Mouse (Mus musculus): ENCODE measurements at regions not wholly inside any gene's neighbourhood (a gene's known extent, or its start where the extent isn't known, plus 50 kb on each side); places are given as distances from the start of the nearest gene placed in this dataset.

DNA sequence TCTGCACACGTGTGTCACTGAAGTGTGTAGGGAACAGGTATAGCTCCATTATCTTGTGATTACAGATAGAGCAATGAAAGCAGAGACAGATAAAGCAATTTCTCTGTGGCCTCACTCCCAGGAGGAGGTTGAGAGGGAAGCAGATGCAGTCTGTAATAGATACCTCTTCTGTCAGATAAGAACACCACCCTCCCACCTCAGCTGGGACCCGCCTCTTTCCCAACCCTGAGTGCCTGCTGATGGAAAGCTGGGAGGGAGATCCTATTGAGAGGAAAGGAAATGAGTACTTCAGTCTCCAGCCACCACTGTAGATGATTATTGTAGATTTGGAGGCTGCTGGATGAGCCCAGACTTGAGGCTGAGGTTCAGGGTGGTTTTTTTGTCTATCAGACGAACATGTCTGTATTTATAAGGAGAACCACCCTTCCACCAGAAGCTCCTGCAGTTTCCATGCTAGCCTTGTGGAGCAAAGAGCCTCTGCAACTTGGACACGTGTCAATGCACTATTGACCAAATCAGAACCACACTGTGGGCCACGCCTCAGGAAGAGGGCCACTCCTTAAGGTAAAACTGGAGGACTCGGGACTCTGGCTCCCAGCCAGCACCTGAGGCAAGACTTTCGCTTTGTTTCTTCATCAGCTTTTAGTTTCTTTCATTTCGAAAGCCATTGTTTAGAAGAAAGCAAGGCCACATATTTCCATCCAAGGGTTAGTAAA, 55.3 kb upstream of the Plekha5 start:
- no peak for DNase-seq (ENCODE audit: low read depth, low spot score)

DNA sequence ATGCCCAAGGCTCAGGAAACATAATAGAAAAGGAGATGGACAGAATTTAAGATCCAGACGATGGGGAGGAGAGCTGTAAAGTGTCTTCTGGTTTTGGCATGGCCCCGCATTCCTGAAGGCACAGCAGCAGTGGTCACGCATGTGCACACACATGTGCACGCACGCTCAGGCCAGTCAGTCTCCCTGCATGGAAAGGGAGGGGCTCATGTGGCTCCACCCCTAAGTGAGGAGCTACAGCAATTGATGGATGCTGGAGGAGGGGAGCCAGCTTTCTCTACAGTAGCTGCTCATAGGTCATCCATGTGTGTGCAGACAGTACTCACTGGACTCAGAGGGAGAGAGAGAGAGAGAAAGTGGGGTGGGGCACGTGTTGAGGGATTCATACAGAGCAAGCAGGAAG, 56.6 kb upstream of the Plekha5 start:
- DNase-seq (ENCODE audit: low read depth, low spot score), result no peak

DNA sequence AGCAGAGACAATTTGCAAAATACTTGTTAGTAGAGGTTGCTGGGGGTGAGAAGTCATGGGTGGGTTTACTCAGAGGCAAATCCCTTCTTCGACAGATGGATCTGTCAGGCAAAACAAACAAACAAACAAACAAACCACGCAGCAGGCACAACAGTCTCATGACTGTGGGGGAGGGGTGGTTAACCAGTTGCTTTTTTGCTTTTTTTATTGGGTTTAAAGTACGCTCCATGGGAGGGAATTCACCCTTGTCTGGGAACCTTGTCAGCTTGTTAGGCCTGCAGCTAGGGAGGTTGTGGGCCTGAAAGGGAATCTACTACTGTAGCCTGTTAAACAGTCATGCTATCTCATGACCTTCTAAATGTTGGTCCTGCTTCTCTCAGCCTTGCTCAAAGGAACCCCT, 57.1 kb upstream of the Plekha5 start:
- no peak for DNase-seq (ENCODE audit: low read depth, low spot score)

DNA sequence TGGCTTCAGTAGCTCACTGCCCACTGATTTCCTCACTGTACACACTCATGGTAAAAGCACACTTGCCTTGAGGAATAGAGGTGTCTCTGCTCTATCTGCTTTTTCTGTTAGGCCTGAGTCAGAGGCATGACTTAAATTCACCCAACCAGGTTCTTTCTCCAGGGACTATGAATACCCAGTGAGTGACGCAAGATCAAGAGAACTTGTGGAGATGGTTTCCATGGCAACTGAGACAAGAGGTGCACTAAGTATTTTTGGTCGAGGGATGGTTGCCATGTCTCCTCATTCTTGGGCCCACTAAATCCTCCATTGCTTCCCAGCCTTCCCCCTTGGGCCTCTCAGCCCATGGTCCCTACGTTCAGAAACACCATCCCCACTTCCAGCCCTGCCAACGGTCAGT, 62.9 kb upstream of the Plekha5 start:
- DNase-seq (ENCODE audit: low read depth, low spot score), result no peak

DNA sequence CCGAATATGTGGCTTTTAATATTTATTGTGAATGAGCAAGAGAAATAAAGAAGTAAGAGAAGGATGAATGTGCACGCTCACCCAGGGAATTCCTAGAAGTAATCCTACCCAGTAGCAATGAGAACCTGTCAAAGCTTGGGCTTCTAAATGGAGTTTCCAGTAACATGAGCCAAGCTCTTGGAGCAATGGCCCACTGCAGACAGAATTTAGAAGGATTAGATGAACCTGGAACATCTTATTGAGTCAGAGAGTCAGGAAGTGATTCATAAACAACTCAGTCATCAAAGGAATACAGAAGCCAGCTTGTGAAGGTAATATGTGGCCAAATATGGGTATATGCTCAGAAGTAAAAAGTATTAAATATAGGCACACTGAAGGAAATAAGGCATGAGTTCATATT, 66.0 kb upstream of the Plekha5 start:
- DNase-seq (ENCODE audit: low read depth, low spot score), result no peak

DNA sequence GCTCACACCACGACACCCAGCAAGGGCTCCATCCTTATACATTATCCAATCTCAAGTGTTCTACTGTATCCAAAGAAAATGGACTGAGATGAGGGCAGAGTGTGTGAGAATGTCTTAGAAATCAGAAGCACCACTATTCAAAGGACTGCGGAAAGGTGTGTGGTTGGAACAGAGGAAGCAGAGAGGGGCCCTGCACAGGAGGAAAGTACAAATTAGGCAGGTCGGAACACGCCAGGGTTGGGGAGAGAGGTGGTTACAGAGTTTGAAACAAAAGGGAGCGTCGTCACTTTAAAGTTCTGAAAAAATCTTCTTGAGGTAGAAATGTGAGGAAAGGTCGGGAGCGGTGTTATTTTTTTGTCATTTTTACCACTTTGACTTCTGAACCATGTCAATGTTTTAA, 66.6 kb upstream of the Plekha5 start:
- no peak for DNase-seq (ENCODE audit: low read depth, low spot score)

DNA sequence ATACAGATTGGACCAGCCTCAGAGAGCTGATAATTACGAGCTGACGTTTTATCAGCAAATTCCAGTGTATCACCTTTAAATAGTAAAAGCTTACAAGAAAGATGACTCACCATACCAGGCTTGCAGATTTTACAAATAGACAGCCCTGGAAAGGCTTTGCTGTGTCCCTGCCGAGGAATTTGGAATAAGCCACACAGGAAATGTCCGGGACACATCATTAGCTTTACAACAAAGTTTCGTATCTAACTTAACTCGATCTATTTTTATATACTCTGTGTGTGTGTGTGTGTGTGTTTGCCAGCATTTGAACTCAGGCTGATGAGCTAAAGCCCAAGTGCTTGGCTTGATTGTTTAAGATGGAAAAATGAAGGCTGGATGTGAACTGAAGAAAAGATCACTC, 69.8 kb upstream of the Plekha5 start:
- no peak for DNase-seq (ENCODE audit: low read depth, low spot score)

DNA sequence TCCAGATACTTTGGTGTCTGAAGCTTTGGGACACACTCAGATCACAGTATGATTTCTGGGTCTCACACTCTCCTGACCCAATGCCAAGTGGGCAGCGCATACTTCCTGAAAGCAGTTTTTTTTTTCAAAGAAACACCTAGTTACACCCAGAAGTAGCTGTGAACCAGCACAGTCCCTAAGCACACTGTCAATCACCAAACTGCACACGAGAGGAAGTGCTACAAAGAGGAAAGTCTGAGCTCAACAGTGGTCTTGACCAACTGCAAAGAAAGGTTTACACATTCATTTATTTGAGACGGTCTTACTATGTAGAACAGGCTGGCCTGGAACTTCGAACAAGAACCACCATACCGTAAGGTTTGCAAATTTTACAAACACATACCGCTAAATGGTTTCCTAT, 70.2 kb upstream of the Plekha5 start:
- DNase-seq (ENCODE audit: low read depth, low spot score), result no peak

DNA sequence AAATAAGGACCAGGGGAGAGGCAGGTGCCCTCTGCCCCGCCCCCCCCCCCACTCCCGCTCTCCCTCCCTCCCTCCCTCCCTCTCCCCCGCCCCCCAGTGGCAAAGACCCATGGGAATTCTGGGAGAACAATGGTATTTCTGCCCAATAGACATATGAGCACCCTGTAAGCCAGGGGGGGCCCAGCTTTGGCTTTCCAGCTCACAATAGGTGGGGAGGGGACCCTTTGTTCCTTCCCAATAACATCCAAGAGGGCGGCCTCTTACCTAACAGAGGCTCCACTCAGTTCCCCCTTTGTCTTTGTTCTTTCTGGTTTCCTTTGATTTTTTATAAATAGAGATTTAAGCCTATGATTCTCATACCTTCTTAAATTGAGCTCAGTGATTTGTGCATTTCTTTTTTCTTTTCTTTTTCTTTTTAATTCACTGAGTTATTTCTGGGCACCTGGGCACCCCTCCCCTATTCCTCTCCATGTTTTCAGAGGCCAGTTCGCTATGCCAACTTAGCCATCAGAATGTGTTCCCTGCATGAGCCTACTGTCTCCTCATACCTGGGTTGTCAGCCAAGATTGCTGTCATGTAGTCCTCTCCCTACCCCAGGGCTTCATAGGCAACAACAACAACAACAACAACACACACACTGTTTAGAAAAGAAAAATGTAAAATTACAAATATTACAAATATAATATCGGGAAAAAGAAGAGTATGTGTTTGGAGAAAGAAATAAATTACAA, 72.3 kb upstream of the Plekha5 start:
- DNase-seq (ENCODE audit: low read depth, low spot score), result no peak

DNA sequence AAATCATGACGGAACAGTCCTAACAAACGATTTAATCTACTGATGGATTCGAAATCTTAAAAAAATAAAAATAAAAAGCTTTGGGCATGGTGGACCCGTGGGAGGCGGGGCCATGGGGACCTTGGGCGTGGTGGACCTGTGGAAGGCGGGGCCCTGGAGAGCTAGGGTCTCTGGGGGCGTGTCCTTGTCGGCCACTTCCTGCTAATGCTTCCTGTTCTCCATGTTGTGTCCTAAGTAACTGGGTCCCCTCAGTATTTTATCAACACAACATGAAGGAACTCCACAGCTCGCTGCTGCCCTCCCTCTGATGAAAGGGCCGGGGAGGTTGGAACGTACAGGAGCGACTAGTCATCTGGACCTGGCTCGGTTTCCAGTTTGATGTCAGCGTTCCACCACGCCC, 75.3 kb upstream of the Plekha5 start:
- no peak for DNase-seq (ENCODE audit: low read depth, low spot score)

DNA sequence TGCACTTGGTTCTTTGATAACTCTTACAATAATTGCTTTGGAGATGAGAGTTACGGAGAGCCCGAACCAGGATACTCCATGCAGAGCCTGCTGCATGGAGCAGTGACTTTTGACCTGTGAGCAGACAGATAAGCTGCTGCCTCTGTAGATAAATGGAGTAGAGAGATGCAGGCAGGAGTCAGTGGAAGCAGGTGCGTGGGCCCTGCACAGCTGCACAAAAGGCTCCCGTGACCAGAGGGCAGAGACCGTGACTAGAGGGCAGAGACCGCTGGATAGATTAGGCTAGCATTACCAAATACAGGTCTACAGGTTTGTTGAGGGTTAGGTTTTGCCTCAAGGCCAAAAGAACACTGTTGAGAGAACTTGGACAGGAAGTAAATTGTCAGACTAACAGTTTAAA, 76.9 kb upstream of the Plekha5 start:
- DNase-seq (ENCODE audit: low read depth, low spot score), result no peak

DNA sequence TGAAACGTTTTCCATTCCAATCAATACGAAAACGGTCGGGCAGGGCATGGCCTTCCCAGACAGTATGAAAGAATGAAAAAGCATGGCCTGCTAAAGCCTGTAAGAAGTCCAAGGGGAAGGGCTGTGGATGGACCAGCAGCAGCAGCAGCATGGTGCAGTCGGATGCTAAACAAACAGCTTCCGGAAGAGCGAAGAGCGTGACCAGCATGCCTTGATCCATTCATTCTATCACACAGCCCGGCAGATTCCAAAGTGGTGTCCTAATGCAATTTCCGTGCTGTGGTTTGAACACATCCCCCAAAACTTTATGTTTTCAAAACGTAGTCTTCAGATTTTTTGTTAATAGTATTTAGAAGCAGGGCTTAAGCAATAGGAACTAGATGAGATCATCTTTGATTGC, 80.2 kb upstream of the Plekha5 start:
- no peak for DNase-seq (ENCODE audit: low read depth, low spot score)

DNA sequence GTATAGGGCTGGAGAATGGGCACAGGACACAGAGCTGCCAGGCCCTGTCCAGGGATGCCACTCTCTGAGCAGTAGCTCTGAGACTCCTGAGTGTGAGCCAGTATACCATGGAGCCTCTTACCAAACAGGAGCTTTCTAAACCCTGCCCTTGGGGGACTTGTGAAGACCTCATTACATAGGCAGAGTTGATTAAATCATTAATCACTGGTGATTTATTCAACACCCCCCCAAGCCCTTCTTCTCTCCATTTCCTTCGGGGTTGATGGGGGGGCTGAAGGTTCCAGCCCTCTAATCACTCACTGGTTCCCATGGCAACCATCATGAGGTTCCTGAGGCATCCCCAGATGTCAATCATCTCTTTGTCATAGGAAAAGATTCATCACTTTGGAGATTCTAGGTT, 81.0 kb upstream of the Plekha5 start:
- no peak for DNase-seq (ENCODE audit: low read depth, low spot score)

DNA sequence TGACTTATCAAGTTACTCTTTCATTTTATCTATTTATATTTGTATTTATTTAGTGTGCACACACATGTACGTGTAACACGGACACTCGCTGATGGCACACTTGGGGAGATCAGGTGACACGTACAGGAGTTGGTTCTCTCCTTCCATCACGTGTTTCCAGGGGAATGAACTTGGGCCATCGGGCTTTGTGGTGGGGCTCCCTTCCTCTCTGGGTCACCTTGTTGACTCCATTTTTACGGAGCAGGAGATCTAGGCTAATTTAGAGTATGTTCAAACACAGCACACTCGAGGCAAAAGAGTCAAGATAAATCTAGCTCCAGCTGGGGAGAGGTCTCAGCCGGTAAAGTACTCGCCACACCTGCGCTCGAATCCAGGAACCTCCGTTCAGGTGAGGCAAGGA, 84.1 kb upstream of the Plekha5 start:
- no peak for DNase-seq (ENCODE audit: low read depth, low spot score)

DNA sequence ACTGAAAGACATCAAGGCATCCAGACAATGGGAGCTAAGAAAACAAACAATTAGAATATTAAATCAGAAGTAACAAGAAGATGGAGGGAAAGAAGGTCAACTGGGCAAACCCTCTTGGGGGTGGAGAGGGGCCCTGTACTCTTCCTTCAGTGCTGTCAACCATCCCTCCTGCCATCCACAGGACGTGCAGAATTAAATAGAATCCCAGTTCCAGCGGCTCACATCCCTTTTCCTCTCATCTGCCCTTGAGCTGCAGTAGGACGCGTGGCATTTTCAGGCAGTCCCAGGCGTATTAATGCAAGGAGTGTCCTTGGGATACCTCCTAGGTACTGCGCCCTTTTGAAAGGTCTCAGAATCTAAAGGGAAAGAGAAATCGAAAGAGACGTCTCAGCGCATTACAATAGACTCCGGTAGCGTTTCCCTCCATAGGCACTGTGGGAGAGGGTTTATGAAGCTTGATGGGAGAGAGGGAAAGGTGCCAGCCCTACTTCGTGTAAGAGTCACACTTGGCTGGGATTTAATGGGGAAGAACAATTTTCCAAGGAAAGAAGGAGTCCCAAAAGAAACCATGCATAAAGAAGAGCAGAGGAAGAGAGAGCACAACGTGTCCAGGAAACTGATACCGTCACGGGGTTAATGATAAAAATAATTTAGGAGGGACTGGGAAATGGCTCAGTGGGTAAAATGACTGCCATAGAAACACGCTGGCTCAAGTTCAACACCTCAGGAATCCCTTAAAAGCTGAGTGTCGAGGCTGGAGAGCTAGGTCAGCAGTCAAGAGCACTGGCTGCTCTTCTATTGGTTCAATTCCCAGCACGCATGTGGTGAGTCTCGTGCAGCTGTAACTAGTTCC, 85.7 kb upstream of the Plekha5 start:
- no peak for DNase-seq (ENCODE audit: low read depth, low spot score)

DNA sequence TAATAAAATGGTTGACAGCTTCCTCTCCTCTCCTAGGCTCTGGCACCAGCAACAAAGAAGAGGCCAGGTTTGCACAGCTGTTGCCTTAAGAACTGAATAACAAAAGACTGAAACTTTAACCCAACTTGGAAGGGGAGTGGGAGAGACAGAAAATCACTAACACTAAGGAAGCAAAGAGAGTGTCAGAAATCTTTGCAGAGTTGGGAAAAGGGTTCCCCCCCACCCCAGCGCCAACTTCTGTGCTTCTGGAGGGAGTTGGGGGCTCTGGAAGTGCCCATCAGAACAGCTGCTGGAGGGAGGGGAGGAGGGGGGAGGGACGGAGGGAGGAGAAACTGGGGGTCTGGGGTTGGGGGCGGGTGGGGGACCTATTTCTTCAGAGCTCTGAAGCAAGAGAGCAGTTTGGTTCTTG, 86.8 kb upstream of the Plekha5 start:
- DNase-seq (ENCODE audit: low read depth, low spot score), result no peak

DNA sequence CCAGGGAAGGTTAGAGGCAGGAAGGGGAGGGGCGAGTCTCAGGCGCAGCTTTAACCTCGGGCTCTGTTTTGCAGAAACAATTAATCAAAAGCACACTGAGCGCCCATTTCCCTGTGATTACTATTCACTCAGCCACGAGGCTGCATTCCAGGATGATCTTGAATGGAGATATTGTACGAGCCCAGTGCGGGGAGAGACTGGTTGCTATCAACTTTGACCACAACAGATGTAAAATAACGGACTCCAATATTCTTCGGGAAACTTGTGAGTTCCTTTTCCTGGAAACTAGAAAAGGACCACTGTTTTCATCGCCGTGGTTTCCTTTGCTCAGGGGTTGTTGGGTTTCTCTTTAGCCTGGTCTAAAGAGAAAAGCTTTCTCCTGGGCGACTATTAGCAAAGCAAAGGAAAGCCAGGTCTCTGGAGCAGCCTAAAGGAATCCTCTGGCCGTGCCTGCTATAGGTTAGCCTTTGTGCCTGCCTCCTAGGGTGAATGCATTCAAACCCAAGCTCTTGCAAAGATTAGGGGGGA, 87.4 kb upstream of the Plekha5 start:
- DNase-seq (ENCODE audit: low read depth, low spot score), result no peak

DNA sequence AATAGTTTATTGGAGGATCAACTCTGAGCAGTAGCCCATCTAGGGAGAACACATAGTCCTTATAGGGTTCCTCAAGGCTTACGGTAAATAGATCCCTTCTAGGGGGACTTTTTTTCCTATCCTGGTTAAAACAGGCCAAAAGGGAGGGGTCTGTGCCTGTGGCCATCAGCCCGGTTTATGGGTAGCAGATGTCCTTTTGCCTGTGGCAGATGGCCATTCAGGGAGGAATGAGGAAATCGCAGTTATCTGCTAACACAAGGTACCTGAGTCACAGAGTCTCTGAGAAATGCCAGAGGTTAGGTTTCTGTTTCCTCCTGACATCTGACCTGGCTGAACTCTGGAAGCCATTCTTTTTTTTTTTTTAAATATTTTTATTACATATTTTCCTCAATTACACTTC, 90.5 kb upstream of the Plekha5 start:
- DNase-seq (ENCODE audit: low read depth, low spot score), result no peak

DNA sequence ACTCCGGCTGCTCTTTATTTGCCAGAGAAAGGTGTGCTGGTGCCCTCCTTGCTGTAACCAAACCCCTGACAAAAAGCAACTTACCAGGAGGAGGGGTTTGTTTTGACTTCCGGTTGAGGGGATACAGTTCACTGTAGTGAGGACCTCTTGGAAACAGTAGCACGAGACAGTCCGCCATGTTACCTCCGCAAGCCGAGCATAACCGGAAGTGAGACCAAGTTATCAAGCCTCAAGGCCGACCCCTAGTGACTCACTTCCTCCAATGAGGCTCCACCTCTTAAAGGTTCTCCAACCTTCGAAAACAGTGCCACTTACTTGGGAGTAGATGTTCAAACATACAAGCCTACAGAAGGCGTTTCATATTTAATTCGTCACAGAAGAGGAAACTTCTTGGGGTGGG, 115.2 kb upstream of the Plekha5 start:
- no peak for DNase-seq (ENCODE audit: low read depth, low spot score)

DNA sequence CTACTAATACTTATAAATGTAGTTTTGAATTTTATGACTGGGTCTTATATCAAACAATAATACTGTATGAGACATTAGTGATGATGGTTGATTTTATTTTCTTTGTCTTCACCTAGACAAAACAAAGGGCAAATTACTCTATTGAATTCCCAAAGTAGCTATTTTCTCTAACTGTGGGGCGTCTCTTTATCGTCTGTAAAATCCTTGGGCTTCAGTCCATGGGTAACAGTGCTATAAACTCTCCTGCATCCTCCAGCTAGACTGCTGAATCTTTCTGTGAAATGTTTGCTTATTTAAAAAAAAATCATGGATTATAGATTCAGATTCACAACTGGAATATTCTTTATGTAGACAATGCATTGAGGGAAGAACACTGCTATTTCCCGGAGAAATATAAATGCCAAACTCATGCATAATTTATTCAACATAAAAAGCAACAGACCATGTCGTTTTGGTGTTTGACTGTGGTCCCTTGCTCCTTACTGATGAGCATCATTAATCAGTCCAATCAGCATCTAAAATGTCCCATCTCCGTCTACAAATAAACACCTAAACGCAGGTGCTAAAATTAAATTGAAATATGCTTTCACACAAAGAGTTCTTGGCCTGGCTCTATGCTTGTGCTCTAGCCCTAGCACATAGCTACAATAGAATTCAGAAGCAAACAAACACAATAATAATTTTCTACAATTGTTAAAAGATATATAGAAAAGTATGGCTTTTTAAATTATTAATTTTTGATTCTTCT, 116.9 kb upstream of the Plekha5 start:
- no peak for DNase-seq (ENCODE audit: low read depth, low spot score)

DNA sequence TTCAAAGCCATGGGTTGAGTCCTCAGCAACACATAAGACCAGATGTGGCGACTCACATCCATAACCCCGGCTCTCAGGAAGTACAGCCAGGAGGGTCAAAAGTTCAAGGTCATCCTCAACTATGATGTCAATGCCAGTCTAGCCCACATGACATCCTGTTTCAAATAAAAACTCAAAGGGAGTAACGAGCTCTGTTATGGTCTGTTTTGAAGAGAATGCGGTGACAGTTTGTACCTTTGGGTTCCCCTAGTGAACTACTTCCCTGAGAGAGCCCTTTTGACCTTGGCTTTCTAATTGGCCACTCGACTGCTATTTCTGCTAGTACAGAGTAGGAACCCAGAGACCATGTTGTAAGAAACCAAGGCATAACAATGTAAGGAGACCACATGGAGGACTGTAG, 119.7 kb upstream of the Plekha5 start:
- DNase-seq (ENCODE audit: low read depth, low spot score), result no peak
